Mouse (Mus musculus) mouse trophoblast stem cell (cell line): Measurements from ENCODE around the gene Sdf2.
"Not testable (repeated sequence)": the region's sequence is repeated elsewhere in the genome, so short reads cannot be mapped to it uniquely, and the experiment has no call there.

Experiments
- in situ Hi-C, 2 experiments: fragments of 300-500 bp; cut with MseI, MboI; formaldehyde crosslinking; loops; 2 replicates in 1 of 2; 3 replicates in 1 of 2; pipeline ENCODE4 v1.15.1; 2025

The Sdf2 gene

GRCm38 (mm10) chr11:78261380-78262352, 16.1 kb downstream of the Sdf2 start, which contains the start of gene 2610507B11Rik:
Gene 2610507B11Rik (plus strand): TSS chr11:78261752.
- in situ Hi-C loops: no loop called here

DNA sequence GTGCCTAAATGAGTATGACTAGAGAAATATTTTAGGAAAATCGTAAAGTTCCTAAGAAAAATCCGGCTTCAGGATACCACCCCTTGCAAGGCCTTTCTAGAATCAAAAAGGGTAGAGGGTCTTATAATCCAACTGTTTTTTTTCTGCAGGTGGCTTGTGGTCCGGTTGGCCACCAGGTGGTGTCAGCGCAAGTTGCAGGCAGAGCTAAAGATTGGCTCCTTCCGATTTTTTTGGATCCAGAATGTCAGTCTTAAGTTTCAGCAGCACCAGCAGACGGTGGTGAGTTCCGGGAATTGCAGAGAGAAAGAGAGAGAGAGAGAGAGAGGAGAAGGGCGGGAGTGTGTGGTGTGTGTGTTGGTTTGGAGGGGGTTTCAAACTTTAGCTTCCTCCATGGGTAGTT, 17.0 kb downstream of the Sdf2 start:
- in situ Hi-C loops: no loop called here

DNA sequence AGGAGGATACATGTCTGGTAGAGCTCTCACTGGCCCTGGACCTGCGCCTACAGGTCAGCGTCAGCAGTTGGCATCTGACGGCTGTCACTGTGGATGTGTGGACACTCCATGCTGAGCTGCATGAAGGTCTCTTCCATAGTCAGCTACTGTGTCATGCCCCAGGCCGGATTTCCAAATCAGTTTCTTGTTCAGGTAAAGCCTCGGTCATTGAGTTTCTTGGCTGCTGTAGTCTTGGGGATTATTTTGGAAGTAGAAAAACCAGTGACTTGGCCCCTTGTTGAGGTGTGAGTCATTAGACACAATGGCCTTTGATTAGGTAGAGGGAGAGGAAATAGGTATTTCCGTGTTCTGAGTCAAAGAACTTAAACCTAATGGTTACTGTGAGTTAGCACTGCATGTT, 20.0 kb downstream of the Sdf2 start:
- in situ Hi-C loops: no loop called here

GRCm38 (mm10) chr11:78271986-78272385, 26.4 kb downstream of the Sdf2 start:
- in situ Hi-C loops: no loop called here

- in situ Hi-C loops: no loop called here
Observed at GRCm38 (mm10) chr11:78275596-78275995, 30.1 kb downstream of the Sdf2 start.

DNA sequence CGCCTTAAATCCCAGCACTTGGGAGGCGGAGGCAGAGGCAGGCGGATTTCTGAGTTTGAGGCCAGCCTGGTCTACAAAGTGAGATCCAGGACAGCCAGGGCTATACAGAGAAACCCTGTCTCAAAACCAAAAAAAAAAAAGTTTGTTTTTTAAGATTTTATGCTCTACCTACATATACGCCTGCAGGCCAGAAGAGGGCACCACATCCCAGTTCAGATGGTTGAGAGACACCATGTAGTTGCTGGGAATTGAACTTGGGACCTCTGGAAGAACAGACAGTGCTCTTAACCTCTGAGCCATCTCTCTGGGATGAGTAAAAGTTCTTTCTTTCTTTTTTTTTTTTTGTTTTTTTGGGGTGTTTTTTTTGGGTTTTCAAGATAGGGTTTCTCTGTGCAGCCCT, 30.6 kb downstream of the Sdf2 start:
- in situ Hi-C loops: not testable (repeated sequence)

GRCm38 (mm10) chr11:78278853-78279252, 33.3 kb downstream of the Sdf2 start:
- in situ Hi-C loops: no loop called here

- in situ Hi-C loops: no loop called here
Observed at GRCm38 (mm10) chr11:78279586-78279985, 34.0 kb downstream of the Sdf2 start.

- in situ Hi-C loops: no loop called here
Observed at GRCm38 (mm10) chr11:78289146-78289763, 43.7 kb downstream of the Sdf2 start.

DNA sequence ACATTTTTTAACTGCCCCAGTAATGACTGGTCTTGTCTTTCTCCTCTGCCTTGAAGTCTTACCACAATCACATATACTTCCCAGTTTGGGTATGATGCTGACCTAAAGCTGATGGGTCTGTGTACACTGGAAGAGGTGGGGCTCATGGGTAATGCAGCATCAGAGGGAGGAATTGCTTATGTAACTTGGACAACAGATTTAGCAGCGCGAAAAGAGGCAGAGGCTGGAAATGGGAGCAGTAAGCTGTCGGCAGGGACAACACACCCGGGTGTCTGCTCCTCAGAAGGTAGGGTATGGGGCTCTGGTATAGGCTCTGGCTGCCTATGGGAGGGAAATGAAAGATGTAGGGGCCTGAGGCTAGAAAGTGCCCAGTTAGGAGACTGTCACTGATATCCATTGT, 45.1 kb downstream of the Sdf2 start, which contains the start of gene BC030499:
Gene BC030499, plus strand, starts transcription at position 188 of the 400 bp plus-strand sequence.
- in situ Hi-C loops: no loop called here

DNA sequence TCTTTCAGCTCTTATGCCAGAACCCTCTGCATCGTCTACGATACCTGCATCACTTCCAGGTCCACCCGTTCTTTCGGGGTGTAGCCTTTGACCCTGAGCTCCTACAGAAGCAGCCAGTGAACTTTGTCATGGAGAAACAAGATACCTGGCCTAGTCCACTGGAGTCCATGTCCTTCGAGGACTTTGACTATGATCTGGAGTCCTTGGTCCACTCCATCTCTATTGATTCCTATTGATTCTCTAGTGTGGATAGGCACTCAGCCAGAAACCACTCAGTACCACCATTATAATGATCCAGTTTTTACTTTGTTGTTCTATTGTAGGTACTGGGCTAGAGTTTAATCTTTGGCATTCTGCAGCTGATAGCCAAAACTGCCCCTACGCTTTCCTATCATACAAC, 49.0 kb downstream of the Sdf2 start:
- in situ Hi-C loops: no loop called here

GRCm38 (mm10) chr11:78300917-78301316, 55.4 kb downstream of the Sdf2 start:
- in situ Hi-C loops: no loop called here

DNA sequence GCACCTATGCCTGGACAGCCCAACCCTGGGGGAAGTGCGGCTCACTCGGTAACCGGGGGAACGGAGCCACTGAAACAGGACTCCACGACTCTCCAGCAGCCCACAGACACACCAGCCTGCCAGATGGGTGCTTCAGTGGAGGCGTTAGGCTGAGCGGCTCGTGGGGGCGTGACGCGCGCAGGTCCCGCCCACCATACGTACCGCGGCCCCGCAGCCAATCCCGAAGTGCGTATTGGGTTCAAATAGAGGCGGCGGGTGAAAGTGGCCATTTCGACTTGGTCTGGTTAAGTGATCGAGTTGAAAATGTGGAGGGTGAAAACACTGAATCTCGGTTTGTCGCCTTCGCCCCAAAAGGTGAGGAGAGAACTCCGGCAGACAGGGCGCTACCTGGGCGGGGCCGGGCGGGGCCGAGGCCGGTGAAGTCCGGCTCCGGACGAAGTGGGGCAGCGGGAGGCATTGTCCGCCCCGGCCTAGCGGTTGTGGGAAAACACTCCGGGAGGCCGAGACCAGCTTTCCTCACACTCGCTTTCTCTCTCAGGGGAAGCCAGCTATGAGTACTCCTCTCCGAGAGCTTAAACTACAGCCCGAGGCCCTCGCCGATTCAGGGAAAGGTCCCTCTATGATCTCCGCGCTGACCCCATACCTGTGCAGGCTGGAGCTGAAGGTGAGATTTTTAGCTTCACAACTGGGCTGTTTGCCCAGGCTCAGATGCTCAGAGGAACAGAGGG, 56.0 kb downstream of the Sdf2 start, which contains the start of gene Spag5:
Gene Spag5, plus strand, starts transcription at position 173 of the 728 bp plus-strand sequence.
- in situ Hi-C loops: no loop called here
